Mouse (Mus musculus) left cerebral cortex, postnatal 10 days (tissue): Measurements from ENCODE around the gene Rala. TPM values are rescaled to one million over a fixed set of nuclear protein-coding genes. Genes with fewer than 3 reads are reported as not detected.
A peak's percentile ranks its signal among the peaks of the same experiment; 100 is the strongest.

ENCODE experiments used
- DNase-seq, 2 experiments: peaks; one replicate each; pipeline ENCODE4 v3.0.0; 2021 to 2022; ENCODE audit warnings: low spot score in 2 of 2, mixed read lengths in 1 of 2; ENCODE audit errors: extremely low spot score in 1 of 2
- intact Hi-C: fragments of 180-260 bp; cut with DNase I; formaldehyde crosslinking; loops from one replicate; pipeline ENCODE4 v1.15.1; 2025
- total RNA-seq, 2 experiments: library from RNA; stranded (reverse); gene quantifications; 2 replicates each; pipeline ENCODE4 v1.2.3; 2021

The Rala gene
- total RNA-seq, 2 experiments from 2014 or later = 111 to 126 TPM

- DNase-seq = no peak
- intact Hi-C loops = no loop called here
Measured at GRCm38 (mm10) chr13:17900641-17901040, 43.4 kb downstream of the Rala start.

- no peak for DNase-seq
- intact Hi-C loops = no loop called here
Measured at GRCm38 (mm10) chr13:17897040-17897439, 47.0 kb downstream of the Rala start.

- intact Hi-C loops = no loop called here
- DNase-seq = no peak
Measured at GRCm38 (mm10) chr13:17891545-17891944, 52.5 kb downstream of the Rala start.

- intact Hi-C loops = no loop called here
- DNase-seq = no peak
Measured at GRCm38 (mm10) chr13:17884211-17884610, 59.8 kb downstream of the Rala start.

- intact Hi-C loops = no loop called here
- peak in 1 of 2 experiments; percentile 41 for DNase-seq
Measured at GRCm38 (mm10) chr13:17879061-17879460, 65.0 kb downstream of the Rala start.

GRCm38 (mm10) chr13:17866741-17867140 lies 77.3 kb downstream of the Rala start:
- DNase-seq = no peak
- intact Hi-C loops = no loop called here

- intact Hi-C loops = no loop called here
- no peak for DNase-seq
Measured at GRCm38 (mm10) chr13:17860536-17860935, 83.5 kb downstream of the Rala start.

GRCm38 (mm10) chr13:17859365-17860033 lies 84.5 kb downstream of the Rala start:
- peak; percentile 42 to 62 for DNase-seq
- intact Hi-C loops = no loop called here

GRCm38 (mm10) chr13:17857046-17857445 lies 87.0 kb downstream of the Rala start:
- intact Hi-C loops = no loop called here
- no peak for DNase-seq

GRCm38 (mm10) chr13:17855492-17856138 lies 88.4 kb downstream of the Rala start:
- intact Hi-C loops = no loop called here
- no peak for DNase-seq

- intact Hi-C loops = no loop called here
- no peak for DNase-seq
Measured at GRCm38 (mm10) chr13:17854755-17855154, 89.3 kb downstream of the Rala start.

GRCm38 (mm10) chr13:17843336-17843735 lies 100.7 kb downstream of the Rala start:
- intact Hi-C loops = no loop called here

GRCm38 (mm10) chr13:17842756-17843155 lies 101.3 kb downstream of the Rala start:
- intact Hi-C loops = no loop called here
- no peak for DNase-seq

More at GRCm38 (mm10) chr13:17843336-17843735, 100.7 kb downstream of the Rala start:
- DNase-seq = no peak

- intact Hi-C loops = loop anchor here (2.0 kb wide), 1 partner anchor 144 kb away; no protein-coding TSS in a partner anchor
- DNase-seq = no peak
Measured at GRCm38 (mm10) chr13:17839137-17839536, 104.9 kb downstream of the Rala start.

GRCm38 (mm10) chr13:17838484-17838851 lies 105.6 kb downstream of the Rala start:
- intact Hi-C loops = loop anchor here (2.0 kb wide), 1 partner anchor 144 kb away; no protein-coding TSS in a partner anchor
- peak; percentile 56 to 75 for DNase-seq

GRCm38 (mm10) chr13:17837610-17838483 lies 106.2 kb downstream of the Rala start:
- intact Hi-C loops = loop anchor here (2.0 kb wide), 1 partner anchor 145 kb away; no protein-coding TSS in a partner anchor
- peak; percentile 37 to 44 for DNase-seq

GRCm38 (mm10) chr13:17836808-17837207 lies 107.2 kb downstream of the Rala start:
- intact Hi-C loops = no loop called here
- DNase-seq = no peak

GRCm38 (mm10) chr13:17832940-17833339 lies 111.1 kb downstream of the Rala start:
- no peak for DNase-seq
- intact Hi-C loops = no loop called here
